Mouse (Mus musculus) bone marrow, adult 2 months (tissue): Measurements from ENCODE around the gene Rreb1. TPM values are rescaled to one million over a fixed set of nuclear protein-coding genes. Genes with fewer than 3 reads are reported as not detected.

Experiments
- H3K27ac ChIP-seq: fragments of 200-500 bp; 2 replicates; pipeline ENCODE4 v1.5.1; 2012; ENCODE audit warnings: low read depth, mild to moderate bottlenecking, control low read depth, inconsistent platforms, low read length; ENCODE audit not compliant: control insufficient read depth, poor library complexity, insufficient read depth
- H3K4me1 ChIP-seq: fragments of 200-500 bp; 2 replicates; pipeline ENCODE4 v1.6.1; 2011; ENCODE audit warnings: low read length; ENCODE audit not compliant: control insufficient read depth, insufficient read depth
- H3K4me3 ChIP-seq: fragments of 200-500 bp; replicated peaks from 2 replicates; pipeline ENCODE3; 2011; ENCODE audit warnings: mild to moderate bottlenecking, low read depth, low read length, control low read depth; ENCODE audit not compliant: control insufficient read depth
- CTCF ChIP-seq: fragments of 200-500 bp; IDR thresholded peaks from 2 replicates; pipeline ENCODE4 v1.5.1; 2011; ENCODE audit warnings: low read length, control low read depth; ENCODE audit not compliant: control insufficient read depth, insufficient read depth
- POLR2A ChIP-seq: fragments of 200-500 bp; IDR thresholded peaks from 2 replicates; pipeline ENCODE4 v1.6.1; 2011; ENCODE audit warnings: low read depth, mild to moderate bottlenecking, control low read depth, low read length, borderline replicate concordance; ENCODE audit not compliant: control insufficient read depth
- WGBS: fragments of 180-500 bp; shearing (Covaris S2); methylation state at CpG from one replicate; pipeline ENCODE4 v1.1.7; 2018; 5-methylcytosine and 5-hydroxymethylcytosine counted together
- polyA plus RNA-seq: library from polyadenylated mRNA; stranded (reverse); fragments of >200 nt; gene quantifications from 2 replicates; pipeline ENCODE4 v1.2.4, GENCODE M21; 2011; ENCODE audit warnings: low replicate concordance; ENCODE audit not compliant: missing spikeins, insufficient read depth, insufficient read length

The Rreb1 gene
- polyA plus RNA-seq, 1 experiment, result 17.7 TPM

- Histone ChIP-seq H3K4me3 (no peak overlapping the region), H3K4me1 (peaks cover 5% of the 10 kb centered on the region), H3K27ac (no peak overlapping the region)
- 36% methylated on average over 3 of the region's 3 CpGs for WGBS
- TF ChIP-seq CTCF (no peak), POLR2A (no peak)
Measured at GRCm38 (mm10) chr13:37749485-37749884, 28.7 kb upstream of the Rreb1 start.

GRCm38 (mm10) chr13:37751154-37751950, 26.8 kb upstream of the Rreb1 start:
- TF ChIP-seq CTCF (no peak), POLR2A (no peak)

GRCm38 (mm10) chr13:37759341-37760012, 18.7 kb upstream of the Rreb1 start:
- no peak overlapping the region for H3K4me3 ChIP-seq
- no peak overlapping the region for H3K27ac ChIP-seq
- TF ChIP-seq POLR2A, result no peak
- no peak for TF ChIP-seq CTCF
- WGBS, result 58% methylated on average over 10 of the region's 10 CpGs
- H3K4me1 ChIP-seq, result peaks cover 2% of the 10 kb centered on the region

More at GRCm38 (mm10) chr13:37751154-37751950, 26.8 kb upstream of the Rreb1 start:
- no peak overlapping the region for H3K4me3 ChIP-seq
- H3K4me1 ChIP-seq, result peaks cover 5% of the 10 kb centered on the region
- 22% methylated on average over 9 of the region's 9 CpGs for WGBS
- peak overlapping the region; percentile 44; the same call in 1 of the 2 replicates for H3K27ac ChIP-seq

GRCm38 (mm10) chr13:37760013-37760342, 18.2 kb upstream of the Rreb1 start:
- WGBS, result 12% methylated on average over 3 of the region's 3 CpGs
- H3K27ac ChIP-seq, result no peak overlapping the region
- TF ChIP-seq POLR2A (no peak), CTCF (no peak)
- H3K4me1 ChIP-seq, result peaks cover 2% of the 10 kb centered on the region
- H3K4me3 ChIP-seq, result no peak overlapping the region

GRCm38 (mm10) chr13:37760373-37760772, 17.8 kb upstream of the Rreb1 start:
- Histone ChIP-seq H3K4me1 (peaks cover 2% of the 10 kb centered on the region), H3K27ac (no peak overlapping the region)

GRCm38 (mm10) chr13:37760957-37761941, 17.0 kb upstream of the Rreb1 start:
- Histone ChIP-seq H3K4me3 (no peak overlapping the region), H3K27ac (no peak overlapping the region), H3K4me1 (peaks cover 2% of the 10 kb centered on the region)
- WGBS, result 49% methylated on average over 23 of the region's 23 CpGs
- TF ChIP-seq POLR2A (no peak), CTCF (no peak)

More at GRCm38 (mm10) chr13:37760373-37760772, 17.8 kb upstream of the Rreb1 start:
- TF ChIP-seq POLR2A, result no peak
- H3K4me3 ChIP-seq, result no peak overlapping the region
- 44% methylated on average over 3 of the region's 3 CpGs for WGBS

- WGBS, result 78% methylated on average over 9 of the region's 9 CpGs
- Histone ChIP-seq H3K4me1 (peaks cover 2% of the 10 kb centered on the region), H3K4me3 (no peak overlapping the region), H3K27ac (no peak overlapping the region)
- TF ChIP-seq CTCF, result no peak
- no peak for TF ChIP-seq POLR2A
Measured at GRCm38 (mm10) chr13:37763800-37764407, 14.3 kb upstream of the Rreb1 start.

- no peaks in the 10 kb centered on the region for H3K4me1 ChIP-seq
- no peak overlapping the region for H3K27ac ChIP-seq
- 88% methylated on average over 1 of the region's 1 CpGs for WGBS
- no peak for TF ChIP-seq POLR2A
- TF ChIP-seq CTCF, result no peak
- H3K4me3 ChIP-seq, result no peak overlapping the region
Measured at GRCm38 (mm10) chr13:37769777-37770176, 8.4 kb upstream of the Rreb1 start.
